Mouse (Mus musculus): ENCODE data around the gene Limk2.

Gene Limk2

DNA sequence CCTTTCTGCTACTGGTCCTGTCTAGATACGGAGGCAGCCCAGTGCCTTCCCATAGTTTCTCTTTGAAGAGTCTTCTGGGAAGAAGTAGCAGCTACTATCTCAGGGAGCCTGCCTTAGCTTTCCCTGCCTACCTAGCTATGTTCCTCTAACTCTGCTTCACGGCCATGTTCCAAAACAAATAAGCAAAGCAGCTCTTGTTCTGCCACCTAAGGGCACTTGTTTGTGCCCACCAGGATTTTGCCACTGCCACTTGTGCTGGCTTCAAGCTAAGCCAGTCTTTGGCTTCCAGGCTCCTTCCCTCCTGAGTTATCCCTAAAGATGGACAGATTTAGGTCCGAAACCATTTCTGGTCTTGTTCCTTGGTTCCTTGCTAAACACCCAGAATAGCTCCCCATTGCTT, 3.1 kb upstream of the Limk2 start:
- no peak for DNase-seq

DNA sequence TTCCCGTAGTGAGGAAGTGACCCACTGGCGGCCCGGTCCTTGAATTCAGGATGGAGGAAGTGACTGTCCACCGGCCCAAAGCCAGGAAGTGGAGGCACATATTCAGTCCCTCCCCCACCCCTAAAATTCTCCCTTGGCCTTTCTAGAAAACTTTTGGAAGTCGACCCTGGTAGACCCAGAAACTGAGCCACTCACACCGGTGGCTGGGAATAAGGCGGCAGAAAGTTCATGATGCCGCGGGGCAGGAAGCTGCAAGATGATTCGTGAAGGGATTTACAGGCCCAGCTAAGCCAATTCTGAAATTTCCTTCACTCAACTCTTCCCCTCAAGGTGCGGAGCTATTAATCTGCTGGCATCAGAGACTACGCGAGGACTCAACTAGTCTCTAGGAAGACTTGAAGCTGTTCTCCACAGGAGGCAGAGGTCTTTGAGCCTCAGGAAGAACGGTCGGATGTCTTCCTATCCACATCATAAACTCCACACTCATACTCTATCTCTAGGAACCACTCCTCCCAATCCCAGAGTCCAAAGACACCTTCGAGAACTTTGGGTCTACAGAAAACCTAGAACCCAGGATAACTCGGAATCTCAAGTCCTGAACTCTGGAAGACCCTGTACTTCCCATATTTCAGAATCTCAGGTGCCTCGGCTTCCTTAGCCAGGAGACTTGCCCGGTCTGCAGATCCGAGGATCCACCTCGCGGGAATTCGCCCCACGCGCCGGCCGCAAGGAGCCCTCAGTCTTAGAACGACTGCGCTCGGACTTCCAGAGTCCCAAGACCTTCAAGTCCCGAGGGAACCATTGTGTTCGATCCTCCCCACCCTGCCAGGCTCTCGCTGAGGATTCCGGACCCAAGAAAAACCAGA, 625 bp downstream of the Limk2 start:
- DNase-seq: peak in 1 of 2 experiments; percentile 20

DNA sequence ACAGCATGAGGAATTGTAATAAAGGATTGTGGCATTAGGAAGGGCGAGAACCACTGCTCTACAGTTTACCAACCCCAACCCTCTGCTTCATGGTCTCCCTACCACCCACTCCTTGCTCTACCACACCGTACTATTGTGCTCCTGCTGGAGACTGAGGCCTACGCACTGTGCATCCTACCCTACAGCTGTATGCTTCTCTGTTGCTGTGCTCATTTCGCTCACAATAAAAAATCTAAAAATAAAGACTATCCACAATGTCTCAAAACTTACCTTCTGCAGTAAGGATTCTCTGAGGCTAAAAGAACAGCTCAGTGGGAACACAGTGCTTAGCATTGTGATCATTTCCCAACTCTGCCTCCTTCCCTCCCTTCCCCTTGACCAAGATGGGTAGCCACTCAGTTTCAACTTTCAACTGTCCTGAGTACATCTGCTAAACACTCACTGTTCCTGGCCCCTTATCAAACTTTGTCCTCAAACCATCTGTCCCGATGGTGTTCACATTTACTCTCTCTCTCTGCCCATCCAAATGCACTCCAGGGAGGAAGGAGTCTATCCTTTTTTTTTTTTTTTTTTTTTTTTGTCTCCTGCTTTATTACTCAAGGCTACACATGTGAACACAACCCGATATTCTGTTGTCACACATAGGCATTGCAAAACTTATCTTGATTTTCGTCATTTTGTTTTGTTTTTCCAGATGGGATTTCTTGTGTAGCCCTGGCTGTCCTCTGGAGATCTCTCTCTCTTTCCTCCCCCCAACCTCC, 4.5 kb downstream of the Limk2 start:
- no peak for DNase-seq

- DNase-seq: no peak
These were observed 6.0 kb downstream of the Limk2 start for GRCm38 (mm10) chr11:3403024-3403423.

DNA sequence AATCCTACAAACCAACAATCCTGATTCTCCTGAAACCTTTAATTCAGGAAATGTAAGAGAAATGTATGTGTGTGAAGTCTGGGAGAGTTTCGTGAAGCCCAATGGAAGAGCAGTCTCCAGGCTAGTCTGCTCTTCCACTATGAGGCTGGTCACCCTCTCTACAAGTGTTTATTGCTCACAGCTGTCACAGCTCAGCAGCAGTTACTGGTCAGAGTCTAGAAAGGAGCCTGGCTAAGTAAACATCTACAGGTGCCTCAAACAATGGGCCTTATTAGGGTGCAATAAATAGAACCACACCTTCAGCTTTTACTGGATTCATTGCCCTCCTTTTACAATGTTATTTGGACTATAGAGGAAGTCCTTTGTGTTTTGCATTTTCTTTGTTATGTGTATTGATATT, 10.7 kb downstream of the Limk2 start:
- no peak for DNase-seq

- DNase-seq: no peak
These were observed 12.4 kb downstream of the Limk2 start for GRCm38 (mm10) chr11:3396562-3396961.

- no peak for DNase-seq
These were observed 12.9 kb downstream of the Limk2 start for GRCm38 (mm10) chr11:3396091-3396490.

DNA sequence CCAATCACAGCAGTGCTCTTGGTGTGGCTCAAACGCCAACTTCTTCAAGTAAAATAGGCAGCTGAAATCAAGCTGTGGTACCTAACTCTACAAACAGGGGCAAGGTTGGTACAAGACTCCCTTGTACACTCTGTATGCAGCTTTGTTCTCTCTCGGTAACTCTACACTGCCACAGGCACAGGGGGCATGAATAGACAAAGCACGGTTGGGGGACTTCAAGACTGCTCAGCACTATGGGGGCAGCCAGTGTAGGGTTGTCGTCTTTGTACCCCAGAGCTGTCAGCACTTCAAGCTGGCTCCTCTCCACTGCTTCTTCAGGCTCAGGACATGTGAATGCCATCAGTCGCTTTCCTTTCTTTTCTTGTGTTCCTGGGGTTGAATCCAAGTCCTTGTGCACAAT, 14.5 kb downstream of the Limk2 start:
- DNase-seq: no peak

- peak; percentile 20 to 38 for DNase-seq
These were observed 16.5 kb downstream of the Limk2 start for GRCm38 (mm10) chr11:3392526-3392925.

DNA sequence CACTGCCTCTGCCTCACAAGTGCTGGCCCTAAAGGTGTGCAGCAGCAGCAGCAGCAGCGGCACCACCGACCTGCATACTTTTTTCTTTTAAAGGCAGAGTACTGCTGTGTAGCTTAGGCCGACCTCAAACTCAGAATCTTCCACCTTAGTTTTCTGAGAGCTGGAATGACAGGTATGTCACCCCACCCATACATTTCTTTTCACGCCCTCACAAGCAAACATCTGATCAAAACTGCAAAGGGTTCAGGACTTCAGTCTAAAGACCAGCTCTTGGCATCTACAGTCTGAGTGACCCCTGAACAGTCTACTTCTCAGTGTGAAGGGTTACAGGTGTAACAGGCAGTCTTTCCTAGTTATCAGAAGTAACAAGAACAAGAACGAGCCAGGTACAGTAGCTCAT, 18.2 kb downstream of the Limk2 start:
- no peak for DNase-seq

GRCm38 (mm10) chr11:3389996-3390395, 19.0 kb downstream of the Limk2 start:
- DNase-seq: no peak

DNA sequence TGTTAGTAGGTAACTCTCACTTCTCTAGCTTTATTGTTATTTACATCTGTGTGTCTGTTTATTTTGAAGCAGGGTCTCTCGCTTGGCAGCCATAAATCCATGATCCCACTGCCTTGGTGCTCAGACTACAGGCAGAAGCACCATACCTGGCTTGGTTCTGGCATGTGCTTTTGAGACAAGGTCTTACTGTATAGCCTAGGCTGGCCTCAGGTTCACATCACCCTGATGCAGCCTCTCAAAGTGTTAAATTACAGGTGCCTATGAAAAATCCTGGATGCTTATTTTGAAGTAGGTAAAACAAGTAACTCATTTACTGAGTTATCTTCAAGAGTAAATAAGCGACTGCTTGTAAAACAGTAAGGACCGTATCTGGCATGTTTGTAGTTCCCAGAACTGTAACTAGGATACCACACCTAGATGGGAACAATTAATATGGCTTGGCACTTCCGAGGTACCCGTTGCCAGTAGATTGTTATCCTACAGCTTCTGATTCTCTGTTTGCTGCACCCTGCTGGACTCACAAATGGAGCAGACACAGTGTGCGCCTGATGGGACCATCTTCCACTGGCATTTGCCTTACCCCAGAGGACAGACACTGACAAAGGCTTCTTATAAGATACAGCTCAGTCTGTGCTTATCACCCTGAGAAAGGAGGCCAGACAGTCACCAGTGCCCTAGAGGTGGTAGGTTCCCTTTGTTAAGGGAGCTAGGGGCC, 21.4 kb downstream of the Limk2 start:
- no peak for DNase-seq

GRCm38 (mm10) chr11:3386941-3387368, 22.0 kb downstream of the Limk2 start:
- DNase-seq: peak; percentile 72 to 90

- no peak for DNase-seq
These were observed 26.1 kb downstream of the Limk2 start for GRCm38 (mm10) chr11:3382602-3383594.

- no peak for DNase-seq
These were observed 27.7 kb downstream of the Limk2 start for GRCm38 (mm10) chr11:3381148-3381814.

DNA sequence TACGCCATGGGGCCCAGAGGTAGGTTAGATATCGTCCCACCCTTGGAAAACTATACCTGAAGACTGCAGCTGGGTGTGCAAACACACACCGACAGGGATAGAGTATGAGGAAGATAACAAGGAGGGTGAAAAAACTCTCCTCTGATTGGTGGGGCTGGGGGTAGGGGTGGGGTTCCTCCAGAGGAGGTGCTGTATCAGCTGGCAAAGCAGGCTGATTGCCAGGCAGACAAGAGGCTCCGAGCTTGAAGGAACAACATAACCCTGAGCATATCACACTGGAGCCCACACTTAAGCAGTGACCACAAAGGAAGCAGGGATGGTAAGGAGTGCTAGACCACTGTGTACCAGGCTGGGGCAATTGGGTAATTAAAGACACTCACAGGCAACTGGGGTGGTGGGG, 29.6 kb downstream of the Limk2 start:
- DNase-seq: no peak

DNA sequence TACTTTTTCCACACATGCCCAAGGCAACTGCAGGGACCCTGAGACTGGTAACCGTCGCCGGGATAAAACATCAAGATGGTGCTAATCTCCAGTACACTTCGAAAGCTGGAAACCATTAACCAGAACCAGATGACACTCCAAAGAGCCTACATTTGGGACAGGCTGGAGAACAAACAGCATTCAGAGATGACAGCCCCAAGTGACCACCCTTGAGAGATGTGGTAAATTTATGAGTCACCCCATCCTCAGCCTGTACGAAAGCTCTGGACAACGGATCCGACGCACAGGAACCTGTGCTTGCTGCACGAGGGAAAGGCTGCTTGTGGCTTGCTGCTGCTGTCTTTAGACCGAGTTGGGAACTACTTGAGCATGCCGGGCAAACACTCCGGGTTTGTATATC, 34.2 kb downstream of the Limk2 start:
- DNase-seq: no peak

DNA sequence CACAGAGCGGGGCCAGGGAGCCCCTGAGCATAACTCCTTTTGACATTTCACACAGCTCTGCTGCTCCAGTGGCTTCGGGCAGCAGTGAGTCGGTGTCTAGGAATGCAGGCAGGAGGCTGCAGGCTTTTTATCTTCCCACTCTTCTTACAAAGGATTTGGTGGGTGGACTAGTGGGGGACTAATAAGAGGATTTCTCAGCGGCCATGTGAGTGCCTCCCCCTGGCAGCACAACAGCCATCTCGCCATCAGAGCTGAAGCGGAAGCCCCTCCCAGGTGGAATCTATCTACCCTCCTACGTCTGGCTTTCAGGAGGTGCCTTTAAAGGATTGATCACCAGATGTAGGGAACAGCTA, 34.7 kb downstream of the Limk2 start:
- DNase-seq: no peak

DNA sequence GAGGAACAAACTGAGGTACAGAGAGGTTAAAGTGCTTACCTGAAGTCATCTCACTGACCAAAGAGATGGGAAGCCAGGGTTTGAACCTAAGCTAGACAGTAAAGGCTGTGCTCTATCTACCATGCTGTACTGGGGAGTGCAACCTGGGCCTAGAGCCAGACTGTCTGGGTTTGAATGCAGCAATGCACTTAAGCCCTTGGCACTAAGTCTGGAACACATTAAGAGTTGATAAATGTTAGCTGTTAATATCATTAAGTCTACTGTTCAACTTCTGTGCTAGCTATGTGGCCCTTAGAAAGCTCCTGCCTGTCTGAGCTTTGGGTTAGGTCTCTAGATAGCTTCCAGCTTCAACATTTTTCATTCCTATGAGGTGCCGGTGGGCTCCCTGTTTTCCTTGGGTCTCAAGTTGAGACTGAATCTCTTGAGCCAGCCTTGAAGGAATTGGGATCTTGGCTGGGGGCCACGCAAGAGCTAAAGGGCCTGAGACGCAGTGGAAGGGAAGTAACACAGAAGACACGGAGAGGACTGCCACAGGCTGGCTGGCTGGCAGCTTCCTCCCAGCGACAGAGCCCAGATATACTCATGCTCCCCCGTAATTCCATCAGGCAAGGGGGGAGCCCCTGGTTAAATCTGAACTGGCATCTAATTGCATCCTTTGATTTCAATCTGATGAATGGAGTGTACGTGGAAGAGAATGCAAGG, 35.2 kb downstream of the Limk2 start:
- no peak for DNase-seq

DNA sequence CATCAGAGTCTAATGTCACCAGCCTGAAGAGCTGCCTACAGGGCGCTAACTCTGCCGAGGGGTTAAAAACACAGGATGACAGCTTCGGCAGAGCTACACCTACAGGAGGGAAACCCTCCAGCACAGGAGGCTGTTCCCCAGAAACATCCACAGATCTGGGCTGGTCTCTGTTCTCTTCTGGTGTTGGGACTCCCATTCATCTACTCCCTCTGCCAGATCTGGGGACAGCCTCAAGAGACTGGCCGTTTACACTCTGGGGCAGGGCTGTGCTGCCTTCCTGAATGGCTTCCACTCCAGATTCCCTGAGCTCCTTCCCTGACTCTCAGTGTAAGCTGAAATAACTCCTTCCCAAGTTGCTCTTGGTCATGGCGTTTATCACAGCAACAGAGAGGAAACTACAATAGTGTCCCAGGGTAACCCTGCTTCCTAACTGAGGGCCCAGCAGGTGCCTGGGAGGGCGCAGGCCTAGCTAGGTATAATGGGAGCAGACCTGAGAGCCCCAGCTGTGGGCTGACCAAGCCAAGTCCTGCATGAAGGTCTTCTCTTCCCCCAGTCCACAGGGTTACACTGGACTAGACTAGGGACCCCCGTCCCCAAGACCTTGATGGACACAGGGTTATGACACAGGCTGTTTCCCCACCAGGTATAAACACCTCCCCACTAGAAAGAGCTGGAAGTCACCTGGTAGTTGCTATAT, 37.2 kb downstream of the Limk2 start:
- DNase-seq: no peak
